Mouse (Mus musculus) forebrain, embryonic 12.5 days (tissue): ENCODE results near the gene Galnt7. TPM values are rescaled to one million over a fixed set of nuclear protein-coding genes. Genes with fewer than 3 reads are reported as not detected.
A peak's percentile ranks its signal among the peaks of the same experiment; 100 is the strongest.

ENCODE experiments used
- ATAC-seq: fragments of 200-750 bp; cut with Nextera tagmentation; 2 replicates; pipeline ENCODE4 v1.8.0; 2017; ENCODE audit warnings: moderate TSS enrichment; ENCODE audit not compliant: low FRiP score
- H3K27ac ChIP-seq: fragments of 300-500 bp; sonication (generic); 2 replicates; pipeline ENCODE4 v1.5.1; 2016; ENCODE audit warnings: mild to moderate bottlenecking
- H3K27me3 ChIP-seq: fragments of 300-500 bp; sonication (generic); 2 replicates; pipeline ENCODE4 v1.6.1; 2016; ENCODE audit warnings: mild to moderate bottlenecking
- H3K36me3 ChIP-seq: fragments of 300-500 bp; sonication (generic); replicated peaks from 2 replicates; pipeline ENCODE4 v1.6.1; 2016; ENCODE audit warnings: mild to moderate bottlenecking
- H3K4me1 ChIP-seq: fragments of 300-500 bp; sonication (generic); 2 replicates; pipeline ENCODE4 v1.6.1; 2016
- H3K4me2 ChIP-seq: fragments of 300-500 bp; sonication (generic); 2 replicates; pipeline ENCODE4 v1.6.1; 2016; ENCODE audit warnings: mild to moderate bottlenecking, moderate library complexity
- H3K4me3 ChIP-seq: fragments of 300-500 bp; sonication (generic); replicated peaks from 2 replicates; pipeline ENCODE4 v1.5.1; 2016; ENCODE audit warnings: mild to moderate bottlenecking
- H3K9ac ChIP-seq: fragments of 300-500 bp; sonication (generic); 2 replicates; pipeline ENCODE4 v1.6.1; 2016; ENCODE audit warnings: mild to moderate bottlenecking
- H3K9me3 ChIP-seq: fragments of 300-500 bp; sonication (generic); 2 replicates; pipeline ENCODE4 v1.6.1; 2016
- WGBS: fragments of 180-500 bp; shearing (Covaris S2); methylation state at CpG from one replicate; pipeline ENCODE4 v1.1.7; 2016; 5-methylcytosine and 5-hydroxymethylcytosine counted together
- polyA plus RNA-seq: library from polyadenylated mRNA; unstranded; fragments of >200 nt; fragmentation: Nextera tagmentation; extraction: Ambion mirVana; gene quantifications from 2 replicates; pipeline ENCODE4 v1.2.1, GENCODE M21; 2016

Gene Galnt7
- polyA plus RNA-seq, result 18.8 and 18.9 TPM in 2 replicates

DNA sequence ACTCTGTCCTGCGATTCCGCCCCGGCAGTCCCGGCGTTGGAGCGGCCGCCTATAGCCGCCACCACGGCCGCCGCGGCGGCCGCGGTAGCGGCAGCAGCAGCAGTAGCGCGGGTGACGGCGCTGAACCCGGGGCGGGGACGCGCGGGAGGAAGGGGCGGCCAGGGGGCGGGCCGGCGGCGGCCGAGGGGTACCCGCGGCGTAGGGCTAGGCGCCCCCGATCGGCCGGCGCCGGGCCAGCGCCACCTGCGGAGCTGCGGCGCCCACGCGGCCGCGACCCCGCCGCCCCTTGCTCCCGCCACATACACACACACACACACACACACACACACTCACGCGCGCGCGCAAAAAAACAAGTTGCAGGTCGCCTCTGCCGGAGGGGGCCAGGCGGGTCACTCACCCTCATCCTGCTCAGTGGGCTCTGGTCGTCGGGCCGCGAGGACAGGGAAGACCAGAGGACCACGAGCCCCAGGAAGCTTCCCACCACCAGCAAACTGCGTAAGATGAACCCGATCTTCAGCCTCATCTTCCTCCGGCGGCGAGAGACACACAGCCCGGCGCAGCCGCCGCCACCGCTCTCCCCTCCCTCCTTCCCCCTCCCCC is at the start of gene Galnt7:
TSS of gene Galnt7 (minus strand) at position 577 of the 600 bp plus-strand sequence.
- Histone ChIP-seq H3K36me3 (no peaks in the 10 kb centered on the region), H3K4me2 (peak within 1 kb of the TSS; percentile 92), H3K9me3 (no peaks in the 10 kb centered on the region), H3K9ac (peak within 1 kb of the TSS; percentile 90), H3K27me3 (0 out of 2 replicates have a peak, but pooled peaks cover 5% of the 10 kb centered on the region), H3K4me3 (peak within 1 kb of the TSS; percentile 88), H3K4me1 (peaks cover 11% of the 10 kb centered on the region), H3K27ac (peak within 1 kb of the TSS; percentile 92)
- under 1% methylated on average over 24 of the region's 74 CpGs for WGBS
- ATAC-seq, result peak; percentile 90

DNA sequence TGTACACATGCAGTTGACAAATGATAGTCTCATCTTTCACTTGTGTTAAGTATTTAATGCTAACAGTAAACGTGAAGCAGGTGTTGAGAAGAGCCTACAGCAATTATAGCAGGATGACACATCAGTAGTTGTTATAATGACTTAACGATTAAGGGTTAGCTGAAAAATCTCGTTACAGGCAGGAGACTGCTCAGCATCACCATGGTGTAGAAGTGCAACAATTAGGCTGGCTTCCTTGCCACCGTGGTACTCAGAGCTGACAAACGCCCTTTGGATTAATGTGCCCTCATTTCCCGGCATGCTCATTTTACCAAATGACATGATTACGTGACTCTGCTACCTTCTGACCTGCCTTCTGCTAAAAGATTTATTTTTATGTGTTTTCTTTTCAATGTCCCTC is 35.8 kb upstream of the Galnt7 start:
- Histone ChIP-seq H3K9me3 (no peaks in the 10 kb centered on the region), H3K4me1 (peaks cover 4% of the 10 kb centered on the region; the same call in 1 of the 2 replicates), H3K4me2 (no peak overlapping the region), H3K27ac (no peak overlapping the region), H3K27me3 (no peaks in the 10 kb centered on the region), H3K36me3 (no peaks in the 10 kb centered on the region), H3K9ac (no peak overlapping the region), H3K4me3 (no peak overlapping the region)
- peak; percentile 82; the same call in 1 of the 2 replicates for ATAC-seq
- WGBS, result 24% methylated on average over 7 of the region's 7 CpGs

DNA sequence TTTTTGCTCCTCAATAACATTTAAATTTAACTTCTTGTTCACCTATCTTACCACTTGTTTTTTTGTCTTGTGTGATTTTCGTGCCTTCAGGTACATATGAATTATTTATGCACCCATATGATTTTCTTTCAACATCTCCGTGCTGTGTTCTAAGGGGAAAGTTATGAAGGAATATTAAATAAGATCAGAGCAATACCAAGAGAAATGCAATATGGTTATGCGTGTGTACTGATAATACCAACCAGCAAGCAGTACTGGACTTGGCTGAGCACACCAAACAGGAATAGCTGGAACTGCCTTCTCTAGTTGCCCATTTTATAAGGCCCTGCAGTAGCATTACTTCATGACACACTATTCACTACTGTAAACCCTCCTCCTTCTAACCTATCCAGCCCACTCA is 33.0 kb upstream of the Galnt7 start:
- Histone ChIP-seq H3K4me2 (no peak overlapping the region), H3K36me3 (no peaks in the 10 kb centered on the region), H3K27ac (no peak overlapping the region), H3K4me3 (no peak overlapping the region), H3K9me3 (no peaks in the 10 kb centered on the region), H3K9ac (no peak overlapping the region), H3K27me3 (no peaks in the 10 kb centered on the region), H3K4me1 (peaks cover 4% of the 10 kb centered on the region; the same call in 1 of the 2 replicates)
- ATAC-seq, result no peak
- WGBS, result 93% methylated on average over 3 of the region's 3 CpGs

DNA sequence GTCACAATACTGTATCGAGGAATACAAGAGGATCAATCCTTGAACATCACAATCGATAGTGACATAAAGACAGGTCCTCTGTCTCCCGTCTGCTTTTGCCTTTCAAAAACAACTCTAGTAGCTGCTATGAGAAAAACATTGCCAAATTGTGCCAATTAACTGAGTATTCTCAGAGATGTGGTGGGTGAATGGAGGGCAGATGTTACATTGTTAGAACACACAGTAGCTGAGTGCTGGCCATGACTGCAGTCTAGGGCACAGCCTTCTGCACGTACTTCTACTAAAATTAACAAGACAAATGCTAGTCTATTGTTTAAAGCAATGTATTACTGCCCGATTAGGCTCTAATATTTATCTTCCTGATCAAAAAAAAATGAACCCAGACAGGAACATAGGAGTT is 27.2 kb upstream of the Galnt7 start:
- no peak for ATAC-seq
- Histone ChIP-seq H3K27me3 (no peaks in the 10 kb centered on the region), H3K36me3 (no peaks in the 10 kb centered on the region), H3K4me3 (no peak overlapping the region), H3K9ac (no peak overlapping the region), H3K27ac (no peak overlapping the region), H3K9me3 (no peaks in the 10 kb centered on the region), H3K4me1 (no peaks in the 10 kb centered on the region), H3K4me2 (no peak overlapping the region)
- 66% methylated on average over 5 of the region's 5 CpGs for WGBS

DNA sequence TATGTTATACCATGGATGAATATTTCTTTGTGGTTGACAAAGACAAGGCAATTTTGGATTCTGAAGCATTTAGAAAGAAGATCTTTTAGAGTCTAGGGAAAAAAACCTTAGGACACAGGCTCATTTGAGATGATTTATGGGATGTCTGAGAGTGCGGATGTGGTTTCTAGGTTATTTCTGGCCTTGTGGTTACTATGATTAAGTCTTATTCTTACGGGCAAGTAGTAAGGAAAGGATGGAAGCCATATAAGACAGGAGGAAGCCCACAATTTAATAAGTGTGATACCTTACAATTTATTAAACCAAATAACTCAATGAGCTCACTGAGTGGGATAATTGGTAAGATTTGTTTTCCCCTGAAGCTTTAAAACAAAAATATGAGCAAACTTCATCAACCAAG is 11.3 kb upstream of the Galnt7 start:
- H3K27me3 ChIP-seq, result no peaks in the 10 kb centered on the region
- no peaks in the 10 kb centered on the region for H3K9me3 ChIP-seq
- no peak for ATAC-seq
- WGBS, result 93% methylated on average over 2 of the region's 2 CpGs
- H3K4me3 ChIP-seq, result no peak overlapping the region
- H3K4me1 ChIP-seq, result no peaks in the 10 kb centered on the region
- H3K9ac ChIP-seq, result no peak overlapping the region
- no peak overlapping the region for H3K27ac ChIP-seq
- no peak overlapping the region for H3K4me2 ChIP-seq
- H3K36me3 ChIP-seq, result no peaks in the 10 kb centered on the region

DNA sequence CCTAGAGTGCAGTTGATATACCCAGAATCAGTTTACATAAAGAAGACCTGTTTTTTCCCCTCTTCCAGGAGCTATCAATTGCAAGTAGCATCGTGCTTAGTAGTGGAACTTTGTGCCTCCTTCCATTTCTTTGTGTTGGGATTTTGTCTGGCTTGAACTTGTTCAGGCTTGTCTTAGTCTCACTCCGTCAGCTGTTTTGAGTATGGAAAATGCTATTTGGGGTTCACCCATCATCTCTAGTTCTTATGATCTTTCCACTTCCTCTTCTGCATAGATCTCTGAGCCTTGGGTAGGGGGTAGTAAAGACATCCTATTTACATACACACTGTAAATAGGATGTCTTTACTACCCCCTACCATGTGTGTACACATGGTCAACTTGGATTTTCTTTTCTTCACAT is 7.2 kb upstream of the Galnt7 start:
- ATAC-seq, result no peak
- Histone ChIP-seq H3K27ac (no peak overlapping the region), H3K27me3 (no peaks in the 10 kb centered on the region), H3K9ac (no peak overlapping the region), H3K9me3 (no peaks in the 10 kb centered on the region), H3K4me1 (peaks cover 3% of the 10 kb centered on the region; the same call in 1 of the 2 replicates), H3K36me3 (no peaks in the 10 kb centered on the region), H3K4me3 (no peak overlapping the region), H3K4me2 (no peak overlapping the region)
- 85% methylated on average over 2 of the region's 2 CpGs for WGBS

DNA sequence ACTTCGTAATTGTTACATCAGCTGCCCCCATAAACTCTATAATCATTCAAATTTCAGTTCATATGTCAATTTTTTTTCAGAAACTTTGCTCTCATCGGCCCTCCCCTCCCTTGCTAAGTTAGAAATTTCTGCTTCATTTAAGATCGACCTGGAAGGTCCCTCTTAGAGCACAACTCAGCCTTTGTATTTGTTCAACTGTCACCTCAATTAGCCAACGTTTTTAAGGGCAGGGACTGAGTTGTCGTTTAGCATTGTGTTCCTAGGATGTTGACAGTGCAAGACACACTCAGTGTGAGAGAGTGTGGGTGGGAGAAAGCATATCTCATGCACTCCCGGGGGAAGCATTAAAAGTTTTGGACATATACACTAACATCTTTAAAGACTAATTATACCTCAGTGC is 3.6 kb upstream of the Galnt7 start:
- 23% methylated on average over 6 of the region's 6 CpGs for WGBS
- no peak for ATAC-seq
- H3K27ac ChIP-seq, result no peak overlapping the region
- H3K4me3 ChIP-seq, result no peak overlapping the region
- 0 out of 2 replicates have a peak, but pooled peaks cover 5% of the 10 kb centered on the region for H3K27me3 ChIP-seq
- no peak overlapping the region for H3K4me2 ChIP-seq
- no peaks in the 10 kb centered on the region for H3K9me3 ChIP-seq
- no peaks in the 10 kb centered on the region for H3K36me3 ChIP-seq
- no peak overlapping the region for H3K9ac ChIP-seq
- H3K4me1 ChIP-seq, result peaks cover 8% of the 10 kb centered on the region

DNA sequence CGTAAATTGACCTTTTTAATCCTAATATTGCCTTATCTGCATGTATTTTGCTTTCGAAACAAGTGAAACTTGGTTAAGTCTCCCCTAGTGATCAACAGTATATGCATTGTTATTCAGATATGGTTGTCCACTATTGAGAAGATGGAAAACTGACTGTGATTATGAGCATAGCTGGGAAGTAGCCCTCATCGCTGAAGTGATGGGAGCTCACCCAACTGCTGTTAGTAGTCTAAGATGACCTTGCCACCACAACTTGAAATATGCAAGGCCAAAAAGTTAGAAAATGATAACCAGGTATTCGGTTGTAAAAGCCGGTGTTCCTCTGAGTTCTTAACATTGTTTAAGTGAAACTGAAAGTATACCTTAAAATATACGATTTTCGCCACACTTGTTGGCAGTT is 1.3 kb upstream of the Galnt7 start:
- peak overlapping the region; percentile 92; the same call in 1 of the 2 replicates for H3K4me2 ChIP-seq
- 0 out of 2 replicates have a peak, but pooled peaks cover 5% of the 10 kb centered on the region for H3K27me3 ChIP-seq
- no peaks in the 10 kb centered on the region for H3K36me3 ChIP-seq
- H3K9ac ChIP-seq, result no peak overlapping the region
- no peak overlapping the region for H3K4me3 ChIP-seq
- H3K9me3 ChIP-seq, result no peaks in the 10 kb centered on the region
- no peak overlapping the region for H3K27ac ChIP-seq
- WGBS, result 90% methylated on average over 7 of the region's 7 CpGs
- H3K4me1 ChIP-seq, result peaks cover 11% of the 10 kb centered on the region
- no peak for ATAC-seq

DNA sequence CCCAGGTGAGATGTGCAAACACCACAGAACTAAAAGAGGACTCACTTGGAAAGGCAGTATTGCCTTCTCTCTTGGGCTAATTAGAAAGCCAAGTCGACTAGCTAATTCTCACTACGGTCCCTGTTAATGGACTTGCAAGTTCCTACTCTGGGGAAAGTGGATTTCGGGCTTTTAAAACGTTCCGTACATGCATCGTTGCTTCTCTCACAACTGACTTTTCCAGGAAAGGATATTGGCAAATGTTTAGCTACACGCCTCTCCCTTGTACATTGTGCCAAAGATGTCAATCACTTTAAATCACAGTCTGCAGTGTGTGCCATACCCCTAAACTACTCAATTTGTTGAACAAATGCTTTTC is 915 bp upstream of the Galnt7 start:
- Histone ChIP-seq H3K4me3 (no peak overlapping the region), H3K36me3 (no peaks in the 10 kb centered on the region), H3K9me3 (no peaks in the 10 kb centered on the region), H3K4me2 (peak overlapping the region; percentile 92), H3K27ac (no peak overlapping the region), H3K9ac (no peak overlapping the region), H3K4me1 (peaks cover 11% of the 10 kb centered on the region), H3K27me3 (0 out of 2 replicates have a peak, but pooled peaks cover 5% of the 10 kb centered on the region)
- 11% methylated on average over 7 of the region's 7 CpGs for whole genome bisulfite sequencing
- no peak for ATAC-seq

DNA sequence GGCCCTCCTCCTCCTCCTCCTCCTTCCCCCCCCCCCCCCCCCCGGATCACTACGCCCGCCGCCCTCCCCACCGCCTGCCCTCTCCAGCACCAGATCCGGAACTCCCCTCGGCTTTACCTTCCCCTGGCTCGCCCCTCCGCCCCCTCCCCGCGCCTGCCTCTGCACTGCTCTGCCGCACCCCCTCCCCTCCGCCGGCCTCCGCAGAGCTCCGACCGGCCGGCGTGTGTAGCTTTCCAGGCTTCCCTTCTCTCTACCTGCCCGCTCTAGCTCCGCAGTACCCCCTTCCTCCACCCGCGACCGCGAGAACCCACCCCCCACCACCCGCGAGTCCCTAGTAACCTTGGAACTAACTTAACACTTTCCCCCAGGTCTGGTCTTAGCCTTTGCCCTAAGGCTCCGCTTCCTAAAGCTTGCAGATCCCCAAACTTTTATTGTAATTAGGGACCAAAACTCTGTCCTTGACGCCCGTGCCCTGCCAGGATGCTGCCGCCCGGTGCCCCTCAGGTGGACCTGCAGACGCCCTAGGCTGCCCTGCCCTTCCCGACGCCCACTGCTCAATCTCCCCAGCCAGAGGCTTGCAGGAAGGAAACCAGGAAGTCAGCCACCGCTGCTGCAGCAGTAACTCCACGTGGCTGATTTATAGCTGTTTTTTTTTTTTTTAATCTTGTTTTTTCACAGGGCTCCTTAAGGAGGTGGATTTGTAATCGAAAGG is 380 bp upstream of the Galnt7 start:
- Histone ChIP-seq H3K9me3 (no peaks in the 10 kb centered on the region), H3K4me3 (peak overlapping the region; percentile 88), H3K9ac (peak overlapping the region; percentile 90), H3K36me3 (no peaks in the 10 kb centered on the region), H3K27ac (peak overlapping the region; percentile 92; the same call in 1 of the 2 replicates), H3K27me3 (0 out of 2 replicates have a peak, but pooled peaks cover 5% of the 10 kb centered on the region), H3K4me2 (peak overlapping the region; percentile 92), H3K4me1 (peaks cover 11% of the 10 kb centered on the region)
- ATAC-seq, result peak; percentile 76
- WGBS, result under 1% methylated on average over 24 of the region's 38 CpGs

DNA sequence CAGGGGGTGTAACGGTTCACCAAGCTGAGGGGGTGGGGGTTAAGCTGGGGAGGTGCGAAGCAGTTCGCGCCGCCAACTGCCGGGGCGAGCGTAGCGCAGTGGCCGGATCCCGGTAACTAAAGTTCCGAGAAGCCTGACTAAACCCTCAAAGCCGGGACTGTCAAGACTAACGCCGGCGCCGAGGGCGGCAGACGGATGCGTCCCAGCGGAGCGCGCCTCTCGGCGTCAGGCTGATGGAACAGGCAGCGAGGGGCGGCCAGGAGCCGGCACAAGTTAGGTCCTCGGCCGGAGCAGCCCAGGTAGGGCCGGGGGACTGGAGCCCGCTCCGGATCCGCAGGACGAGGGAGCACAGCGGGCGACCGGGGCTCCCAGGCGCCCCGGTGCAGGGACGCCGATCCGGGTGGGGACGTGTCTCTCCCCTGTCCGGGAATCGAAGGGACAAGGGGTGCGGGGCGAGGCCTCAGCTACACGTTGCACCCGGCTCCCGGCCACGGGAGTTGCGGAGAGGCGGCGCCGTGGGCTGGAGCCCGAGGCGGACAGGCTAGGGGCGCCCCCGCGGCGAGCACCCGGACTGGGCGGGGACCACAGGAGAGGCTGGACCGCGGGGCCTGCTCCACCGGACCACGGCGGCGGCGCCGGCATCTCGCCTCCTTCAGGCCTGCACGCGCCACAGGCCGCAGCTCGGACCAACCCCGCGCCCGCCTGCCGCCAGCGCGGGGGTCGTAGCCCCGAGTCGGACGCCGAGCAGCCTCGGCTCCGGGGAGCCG is 960 bp downstream of the Galnt7 start:
- no peaks in the 10 kb centered on the region for H3K36me3 ChIP-seq
- 0 out of 2 replicates have a peak, but pooled peaks cover 5% of the 10 kb centered on the region for H3K27me3 ChIP-seq
- peak overlapping the region; percentile 92 for H3K27ac ChIP-seq
- H3K4me2 ChIP-seq, result peak overlapping the region; percentile 92
- H3K9me3 ChIP-seq, result no peaks in the 10 kb centered on the region
- ATAC-seq, result peak; percentile 85
- H3K4me3 ChIP-seq, result peak overlapping the region; percentile 88
- H3K9ac ChIP-seq, result peak overlapping the region; percentile 90
- H3K4me1 ChIP-seq, result peaks cover 11% of the 10 kb centered on the region
- under 1% methylated on average over 90 of the region's 91 CpGs for WGBS

DNA sequence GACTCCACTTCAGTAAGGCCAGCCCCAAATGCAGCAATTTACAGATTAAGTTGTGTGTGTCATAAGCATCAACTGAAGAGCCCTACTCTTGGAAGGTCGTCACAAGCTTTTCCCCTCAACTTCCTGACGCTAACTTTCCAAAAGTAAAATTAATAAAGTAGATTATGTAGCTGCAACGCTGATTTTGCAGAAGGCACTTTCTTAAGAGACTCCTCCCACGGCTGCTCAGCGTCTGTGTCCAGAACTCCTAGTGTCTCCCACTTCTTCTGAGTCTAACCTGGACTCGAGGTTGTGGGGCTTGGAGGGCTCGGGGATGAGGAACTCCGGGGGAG is 1.5 kb downstream of the Galnt7 start:
- Histone ChIP-seq H3K9me3 (no peaks in the 10 kb centered on the region), H3K4me2 (peak overlapping the region; percentile 92), H3K9ac (peak overlapping the region; percentile 90), H3K36me3 (no peaks in the 10 kb centered on the region), H3K4me3 (peak overlapping the region; percentile 88), H3K27ac (peak overlapping the region; percentile 92), H3K4me1 (peaks cover 8% of the 10 kb centered on the region), H3K27me3 (0 out of 2 replicates have a peak, but pooled peaks cover 5% of the 10 kb centered on the region)
- 0% methylated on average over 8 of the region's 8 CpGs for WGBS
- ATAC-seq, result no peak
